Mouse (Mus musculus): ENCODE data around the gene Yaf2.

The Yaf2 gene

GRCm38 (mm10) chr15:93298197-93298596 is 38.5 kb downstream of the Yaf2 start:
- in situ Hi-C loops (cut with MboI; ENCODE audit: low pct_unique_long_range_greater_than_20kb in 1 of 2, low sequenced_read_pairs in 2 of 2, unreplicated experiment in 1 of 2) = no loop called here

DNA sequence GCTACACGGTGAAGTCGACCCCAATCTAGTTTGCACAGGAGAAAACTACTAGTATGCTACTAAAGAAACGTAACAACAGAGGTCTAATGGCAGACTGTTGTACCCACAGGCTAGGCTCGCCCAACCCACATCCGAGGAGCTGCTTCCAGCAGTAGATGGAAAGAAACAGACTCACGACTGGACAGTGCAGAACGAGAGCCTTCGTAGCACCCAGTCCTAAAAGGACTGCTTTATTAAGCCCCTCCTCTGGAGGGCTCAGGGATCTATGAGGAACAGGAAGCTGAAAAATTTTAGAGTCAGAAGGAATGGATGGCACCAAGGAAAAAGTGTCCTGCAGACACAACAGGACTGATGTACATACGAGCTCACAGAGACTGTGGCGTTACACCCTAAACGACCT is 42.3 kb downstream of the Yaf2 start:
- in situ Hi-C loops (cut with MboI; ENCODE audit: low pct_unique_long_range_greater_than_20kb in 1 of 2, low sequenced_read_pairs in 2 of 2, unreplicated experiment in 1 of 2) = no loop called here

DNA sequence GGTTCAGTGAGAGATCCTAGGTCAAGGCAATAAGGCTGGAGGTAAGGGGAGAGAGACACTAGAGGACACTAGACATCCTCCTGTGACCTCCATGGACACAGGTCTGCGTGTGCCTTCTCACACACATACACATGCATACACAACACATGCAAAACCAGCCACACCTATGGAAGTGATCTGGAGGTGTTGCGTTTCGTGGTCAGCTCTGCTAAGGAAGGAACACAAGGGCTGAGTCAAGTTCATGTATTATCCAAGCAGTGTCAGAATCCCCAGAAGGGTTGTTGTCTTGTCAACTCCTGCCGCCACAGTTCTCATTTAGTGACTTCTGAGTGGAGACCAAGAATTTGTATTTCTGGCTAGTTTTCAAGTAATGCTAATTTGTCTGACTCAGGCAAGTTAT is 48.4 kb downstream of the Yaf2 start:
- in situ Hi-C loops (cut with MboI; ENCODE audit: low pct_unique_long_range_greater_than_20kb in 1 of 2, low sequenced_read_pairs in 2 of 2, unreplicated experiment in 1 of 2) = no loop called here

GRCm38 (mm10) chr15:93287628-93288027 is 49.1 kb downstream of the Yaf2 start:
- in situ Hi-C loops (cut with MboI; ENCODE audit: low pct_unique_long_range_greater_than_20kb in 1 of 2, low sequenced_read_pairs in 2 of 2, unreplicated experiment in 1 of 2) = no loop called here

- in situ Hi-C loops (cut with MboI; ENCODE audit: low pct_unique_long_range_greater_than_20kb in 1 of 2, low sequenced_read_pairs in 2 of 2, unreplicated experiment in 1 of 2) = no loop called here
Observed at GRCm38 (mm10) chr15:93285244-93285643, 51.5 kb downstream of the Yaf2 start.

- in situ Hi-C loops (cut with MboI; ENCODE audit: low pct_unique_long_range_greater_than_20kb in 1 of 2, low sequenced_read_pairs in 2 of 2, unreplicated experiment in 1 of 2) = no loop called here
Observed at GRCm38 (mm10) chr15:93284326-93284725, 52.4 kb downstream of the Yaf2 start.

- in situ Hi-C loops (cut with MboI; ENCODE audit: low pct_unique_long_range_greater_than_20kb in 1 of 2, low sequenced_read_pairs in 2 of 2, unreplicated experiment in 1 of 2) = no loop called here
Observed at GRCm38 (mm10) chr15:93283349-93283748, 53.4 kb downstream of the Yaf2 start.

GRCm38 (mm10) chr15:93276276-93276675 is 60.5 kb downstream of the Yaf2 start:
- in situ Hi-C loops (cut with MboI; ENCODE audit: low pct_unique_long_range_greater_than_20kb in 1 of 2, low sequenced_read_pairs in 2 of 2, unreplicated experiment in 1 of 2) = no loop called here

GRCm38 (mm10) chr15:93275623-93276022 is 61.1 kb downstream of the Yaf2 start:
- in situ Hi-C loops (cut with MboI; ENCODE audit: low pct_unique_long_range_greater_than_20kb in 1 of 2, low sequenced_read_pairs in 2 of 2, unreplicated experiment in 1 of 2) = no loop called here

GRCm38 (mm10) chr15:93274679-93275583 is 61.8 kb downstream of the Yaf2 start, which contains the start of gene Gxylt1:
Gene Gxylt1 (minus strand): TSS chr15:93275179.
- in situ Hi-C loops (cut with MboI; ENCODE audit: low pct_unique_long_range_greater_than_20kb in 1 of 2, low sequenced_read_pairs in 2 of 2, unreplicated experiment in 1 of 2) = loop anchor here in 1 of 2 experiments (25.0 kb wide), 1 partner anchor 312 kb away; the partner anchor contains the start of gene Prickle1

DNA sequence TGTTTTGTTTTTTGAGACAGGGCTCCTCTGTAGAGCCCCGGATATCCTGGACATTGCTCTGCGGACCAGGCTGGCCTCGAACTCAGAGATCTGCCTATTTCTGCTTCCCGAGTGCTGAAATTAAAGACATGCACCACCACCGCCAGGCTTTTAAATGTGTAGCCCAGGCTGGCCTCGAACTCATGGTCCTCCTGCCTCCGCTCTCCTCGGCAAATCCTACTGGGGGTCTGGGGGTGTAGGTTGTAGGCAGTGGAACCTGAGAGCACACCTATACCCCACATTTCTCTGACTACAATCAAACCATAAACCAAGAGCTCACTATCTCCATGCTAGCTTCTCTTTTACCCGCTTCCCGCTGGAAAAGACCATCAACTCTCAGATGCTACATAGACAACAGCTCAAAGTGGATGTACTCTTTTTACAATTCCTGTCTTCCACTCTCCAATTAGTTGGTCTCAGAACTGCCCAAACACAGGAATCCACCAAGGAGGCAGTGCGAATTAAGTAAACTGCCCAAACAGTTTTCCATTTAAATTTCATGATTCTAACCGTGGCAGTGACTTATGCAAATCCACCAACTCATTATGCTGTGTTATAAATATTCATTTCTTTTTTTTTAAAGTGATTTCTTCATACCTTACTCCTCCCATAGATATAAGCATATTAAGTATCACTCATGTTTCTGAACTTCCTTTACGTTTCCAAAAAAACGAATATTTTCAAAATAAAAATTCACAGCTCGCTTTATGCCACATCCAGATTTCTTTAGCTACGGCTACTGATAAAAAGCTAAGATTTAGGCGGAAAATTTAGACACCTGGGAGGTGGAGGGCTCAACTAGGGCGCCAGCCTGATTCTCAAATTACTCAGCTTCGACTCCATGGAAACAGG is 62.7 kb downstream of the Yaf2 start:
- in situ Hi-C loops (cut with MboI; ENCODE audit: low pct_unique_long_range_greater_than_20kb in 1 of 2, low sequenced_read_pairs in 2 of 2, unreplicated experiment in 1 of 2) = loop anchor here in 1 of 2 experiments (25.0 kb wide), 1 partner anchor 313 kb away; the partner anchor contains the start of gene Prickle1

GRCm38 (mm10) chr15:93272948-93273347 is 63.8 kb downstream of the Yaf2 start:
- in situ Hi-C loops (cut with MboI; ENCODE audit: low pct_unique_long_range_greater_than_20kb in 1 of 2, low sequenced_read_pairs in 2 of 2, unreplicated experiment in 1 of 2) = loop anchor here in 1 of 2 experiments (25.0 kb wide), 1 partner anchor 314 kb away; the partner anchor contains the start of gene Prickle1

DNA sequence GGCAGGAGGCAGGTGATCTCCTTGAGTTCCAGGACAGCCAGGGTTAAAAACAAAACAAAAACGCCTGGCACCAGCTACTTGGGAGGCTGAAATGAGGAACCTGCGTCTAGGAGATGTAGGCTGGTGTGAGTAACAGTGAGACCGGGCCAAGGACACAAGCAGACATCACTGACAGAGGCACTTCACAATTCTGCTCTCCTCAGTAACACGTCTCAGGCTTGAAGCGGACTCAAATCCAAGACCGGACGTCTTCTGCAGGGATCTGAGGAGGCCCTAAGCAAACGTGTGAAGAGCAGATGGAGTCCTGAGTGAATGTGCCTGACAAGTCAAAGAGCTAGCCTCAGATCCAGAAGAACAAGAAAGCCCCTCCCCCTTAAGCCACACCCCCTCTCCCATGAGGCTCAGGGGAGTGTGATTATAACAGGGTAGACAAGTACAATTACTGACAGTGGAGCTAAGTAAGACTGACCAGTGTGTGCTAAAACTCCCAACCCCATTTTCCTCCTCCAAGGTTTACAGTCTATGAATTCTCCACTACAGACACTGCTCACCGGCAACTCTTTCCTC is 66.4 kb downstream of the Yaf2 start:
- in situ Hi-C loops (cut with MboI; ENCODE audit: low pct_unique_long_range_greater_than_20kb in 1 of 2, low sequenced_read_pairs in 2 of 2, unreplicated experiment in 1 of 2) = loop anchor here in 1 of 2 experiments (25.0 kb wide), 1 partner anchor 317 kb away; the partner anchor contains the start of gene Prickle1

DNA sequence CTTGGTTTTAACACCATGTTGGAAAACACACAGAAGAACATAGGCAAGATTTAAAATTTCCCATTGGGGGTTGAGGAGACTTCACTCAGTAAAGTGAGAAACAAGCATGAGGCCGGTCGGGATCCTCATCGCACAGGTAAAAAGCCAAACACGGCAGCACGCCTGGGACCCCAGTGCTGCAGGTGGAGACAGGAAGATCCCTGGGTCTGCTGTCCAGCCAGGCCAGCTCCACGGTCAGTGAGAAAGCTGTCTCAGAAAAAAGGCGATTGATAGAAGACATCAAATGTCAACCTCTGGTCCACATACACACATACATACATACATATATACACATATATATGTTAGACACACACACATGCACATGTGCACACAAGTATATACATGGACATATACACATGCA is 67.2 kb downstream of the Yaf2 start:
- in situ Hi-C loops (cut with MboI; ENCODE audit: low pct_unique_long_range_greater_than_20kb in 1 of 2, low sequenced_read_pairs in 2 of 2, unreplicated experiment in 1 of 2) = loop anchor here in 1 of 2 experiments (25.0 kb wide), 1 partner anchor 318 kb away; the partner anchor contains the start of gene Prickle1

DNA sequence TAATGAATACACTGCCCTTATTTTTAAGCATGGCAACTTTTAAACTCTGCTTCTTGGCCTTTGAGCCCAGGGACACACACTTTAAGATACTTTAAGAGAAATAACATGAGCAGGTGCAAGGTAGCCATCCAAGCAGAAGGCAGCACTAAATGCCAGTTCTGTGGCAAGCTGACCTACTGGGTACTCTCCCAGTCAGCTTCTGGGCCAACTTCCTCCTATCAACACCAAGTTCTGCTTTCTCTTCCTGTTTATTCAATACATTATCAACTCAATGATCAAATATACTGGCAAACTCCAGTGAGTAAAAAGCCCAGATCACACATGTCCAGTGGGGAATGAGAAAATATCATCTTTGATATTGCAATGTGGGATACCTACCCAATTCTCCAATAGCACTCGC is 68.7 kb downstream of the Yaf2 start:
- in situ Hi-C loops (cut with MboI; ENCODE audit: low pct_unique_long_range_greater_than_20kb in 1 of 2, low sequenced_read_pairs in 2 of 2, unreplicated experiment in 1 of 2) = loop anchor here in 1 of 2 experiments (25.0 kb wide), 1 partner anchor 319 kb away; the partner anchor contains the start of gene Prickle1

GRCm38 (mm10) chr15:93267479-93267878 is 69.3 kb downstream of the Yaf2 start:
- in situ Hi-C loops (cut with MboI; ENCODE audit: low pct_unique_long_range_greater_than_20kb in 1 of 2, low sequenced_read_pairs in 2 of 2, unreplicated experiment in 1 of 2) = loop anchor here in 1 of 2 experiments (25.0 kb wide), 1 partner anchor 320 kb away; the partner anchor contains the start of gene Prickle1

DNA sequence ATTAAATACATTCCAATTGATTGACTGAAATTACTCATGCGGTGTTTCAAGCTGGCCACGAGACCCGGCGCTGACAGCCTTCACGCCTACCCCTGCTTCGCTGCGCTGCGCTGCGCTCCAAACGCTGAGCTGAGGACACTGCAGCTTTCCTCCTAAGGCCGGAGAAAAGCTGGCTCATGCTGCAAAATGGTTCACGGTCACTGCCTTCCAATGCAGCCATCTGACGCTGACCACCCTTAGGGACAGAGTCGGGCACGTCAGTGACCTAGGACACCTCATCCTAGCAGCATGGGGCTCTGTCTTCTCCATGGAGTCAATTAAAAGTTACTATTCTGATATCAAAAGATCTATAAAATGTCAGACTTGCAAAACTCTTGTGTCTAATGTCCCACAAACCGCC is 70.4 kb downstream of the Yaf2 start:
- in situ Hi-C loops (cut with MboI; ENCODE audit: low pct_unique_long_range_greater_than_20kb in 1 of 2, low sequenced_read_pairs in 2 of 2, unreplicated experiment in 1 of 2) = loop anchor here in 1 of 2 experiments (25.0 kb wide), 1 partner anchor 321 kb away; the partner anchor contains the start of gene Prickle1

DNA sequence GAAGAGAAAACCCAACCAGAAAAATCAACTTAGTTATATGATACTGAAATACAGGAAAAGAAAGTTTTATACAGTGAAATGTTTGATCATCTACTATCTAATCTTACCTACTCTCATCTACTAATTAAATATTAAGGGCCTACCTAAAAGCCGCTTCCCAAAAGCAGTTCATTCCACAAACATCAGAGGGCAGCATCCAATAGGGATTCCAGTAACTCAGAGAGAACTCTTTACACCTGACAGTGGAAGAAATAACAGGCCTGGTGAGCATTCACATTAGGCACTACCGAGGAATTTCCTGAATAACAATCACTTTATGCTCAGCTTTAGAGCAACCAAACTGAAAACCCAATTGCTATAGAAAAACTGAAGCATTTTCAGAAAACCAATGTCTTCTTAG is 71.0 kb downstream of the Yaf2 start:
- in situ Hi-C loops (cut with MboI; ENCODE audit: low pct_unique_long_range_greater_than_20kb in 1 of 2, low sequenced_read_pairs in 2 of 2, unreplicated experiment in 1 of 2) = loop anchor here in 1 of 2 experiments (25.0 kb wide), 1 partner anchor 322 kb away; the partner anchor contains the start of gene Prickle1
